Mouse (Mus musculus) monocyte, adult 5-6 weeks (primary cell): Measurements from ENCODE around the gene Bpgm. TPM values are rescaled to one million over a fixed set of nuclear protein-coding genes. Genes with fewer than 3 reads are reported as not detected.

Experiments used
- total RNA-seq: library from RNA; stranded (forward); fragments of 200-1000, 200-491, 200-594 nt; gene quantifications from 3 replicates; pipeline ENCODE4 v1.2.3, GENCODE M21; 2017

Gene Bpgm
- total RNA-seq, 1 experiment from 2014 or later: 201 TPM

Other genes with a start within 250 kb of the Bpgm start
- 120 to 137 TPM (median 136 TPM) in 3 replicates for gene Akr1b3, start 158.7 kb upstream of the Bpgm start, total RNA-seq
- gene Akr1b8, start 122.1 kb upstream of the Bpgm start, total RNA-seq: not detected in 3 replicates
- gene Akr1b10, start 92.0 kb upstream of the Bpgm start, total RNA-seq: 25.3 to 56.9 TPM (median 28.9 TPM) in 3 replicates
- not detected in 3 replicates for gene Akr1b7, start 63.9 kb upstream of the Bpgm start, total RNA-seq
- gene Cald1, start 122.3 kb downstream of the Bpgm start, total RNA-seq: 1.8 to 27.7 TPM (median 4.9 TPM) in 3 replicates